Mouse (Mus musculus) megakaryocyte progenitor cell, adult 5-6 weeks (primary cell): ENCODE measurements around the gene Serpinf2. TPM values are rescaled to one million over a fixed set of nuclear protein-coding genes. Genes with fewer than 3 reads are reported as not detected.
A peak's percentile ranks its signal among the peaks of the same experiment; 100 is the strongest.
"Not testable (repeated sequence)": the region's sequence is repeated elsewhere in the genome, so short reads cannot be mapped to it uniquely, and the experiment has no call there.

ENCODE experiments used
- ATAC-seq: replicated peaks from 2 replicates; pipeline ENCODE4 v1.8.0; 2016; ENCODE audit warnings: mild to moderate bottlenecking, moderate TSS enrichment, inconsistent platforms; ENCODE audit not compliant: poor library complexity
- total RNA-seq, 2 experiments: library from RNA; stranded (forward) in 1 of 2; stranded (reverse) in 1 of 2; fragments of 157-497, 149-512 nt in 1 of 2; fragments of 200-1000 nt in 1 of 2; gene quantifications; 2 replicates each; pipeline versions ENCODE4 v1.2.3 to v1.2.4; 2015 to 2017

Gene Serpinf2
- total RNA-seq, 2 experiments from 2014 or later: 0.20 TPM; not detected in 1

DNA sequence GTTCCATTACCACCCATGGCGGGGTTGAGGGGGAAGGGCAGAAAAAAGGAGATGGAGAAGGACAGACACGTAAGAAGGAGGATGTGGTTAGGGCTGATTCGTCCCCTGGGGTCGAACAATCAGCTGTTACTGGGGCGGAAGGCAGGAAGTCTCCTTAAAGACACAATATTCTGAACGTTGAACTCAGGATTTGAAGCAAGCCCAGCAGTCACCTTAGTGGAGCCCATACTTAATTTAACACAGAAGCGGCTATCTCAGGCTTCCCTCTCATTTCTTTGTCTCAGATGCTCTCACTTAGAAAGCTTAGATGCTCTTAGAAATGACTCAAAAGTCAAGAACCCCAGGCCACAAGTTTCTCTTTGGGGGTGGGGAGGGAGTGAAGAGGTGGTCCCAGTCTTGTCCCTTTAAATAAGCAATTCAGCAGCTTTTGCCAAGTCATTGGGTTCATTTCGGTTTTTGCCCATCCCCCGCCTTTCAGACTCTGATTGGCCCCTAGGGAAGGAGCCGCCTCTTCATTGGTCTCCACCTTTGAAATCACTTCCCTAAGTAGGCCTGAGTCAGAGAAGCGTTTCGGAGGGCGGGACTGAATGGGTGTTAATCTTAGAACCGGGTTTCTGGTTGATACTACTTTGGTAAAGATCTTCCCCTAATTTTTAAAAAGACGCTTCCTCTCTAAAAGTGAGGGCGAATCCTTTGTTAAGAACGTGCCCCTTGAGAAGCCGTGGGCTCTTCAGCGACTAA, 20.9 kb upstream of the Serpinf2 start:
- ATAC-seq: peak; percentile 51

DNA sequence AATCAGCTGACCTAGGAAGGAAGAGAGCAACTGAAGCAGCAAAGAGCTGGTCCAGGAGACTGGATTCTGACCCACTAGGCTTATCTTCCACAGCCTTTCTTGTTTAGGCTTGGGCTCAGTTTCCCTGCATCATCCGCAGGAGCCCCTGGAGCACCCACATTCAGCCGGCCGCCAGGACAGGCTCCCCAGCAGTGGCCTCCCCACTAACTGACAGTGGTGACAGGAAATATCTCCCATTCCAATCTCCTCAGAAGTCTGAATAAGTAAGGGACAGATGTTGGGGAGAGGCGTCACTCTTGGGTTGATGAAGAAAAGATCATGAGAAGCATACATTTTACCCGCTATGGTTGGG, 20.3 kb upstream of the Serpinf2 start:
- no peak for ATAC-seq

DNA sequence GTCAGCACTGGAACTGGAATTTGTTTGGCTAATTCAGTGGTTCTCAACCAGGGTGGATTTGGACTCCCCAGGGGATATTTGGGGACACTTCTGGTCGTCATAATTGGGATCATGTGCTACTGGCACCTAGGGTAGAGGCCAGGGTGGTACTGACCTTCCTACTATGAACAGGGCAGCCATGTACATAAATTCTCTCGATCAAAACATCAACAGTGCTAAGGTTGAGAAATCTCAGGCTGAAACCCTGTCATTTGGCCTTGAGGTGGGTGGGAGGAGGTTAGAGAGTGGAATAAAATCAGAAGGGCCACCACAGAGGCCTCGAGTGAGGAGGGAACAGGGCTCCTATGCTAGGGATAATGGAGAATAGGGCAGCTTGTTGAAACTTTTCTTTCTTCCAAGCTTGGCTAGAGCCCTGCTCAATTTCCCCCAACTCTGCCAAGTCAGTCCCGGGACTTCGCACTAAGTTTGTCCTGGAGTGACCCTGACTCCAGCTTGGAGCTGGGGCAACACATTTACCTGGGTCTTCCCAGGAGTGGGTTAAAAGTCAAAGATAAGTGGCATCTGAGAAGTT, 19.8 kb upstream of the Serpinf2 start:
- no peak for ATAC-seq

DNA sequence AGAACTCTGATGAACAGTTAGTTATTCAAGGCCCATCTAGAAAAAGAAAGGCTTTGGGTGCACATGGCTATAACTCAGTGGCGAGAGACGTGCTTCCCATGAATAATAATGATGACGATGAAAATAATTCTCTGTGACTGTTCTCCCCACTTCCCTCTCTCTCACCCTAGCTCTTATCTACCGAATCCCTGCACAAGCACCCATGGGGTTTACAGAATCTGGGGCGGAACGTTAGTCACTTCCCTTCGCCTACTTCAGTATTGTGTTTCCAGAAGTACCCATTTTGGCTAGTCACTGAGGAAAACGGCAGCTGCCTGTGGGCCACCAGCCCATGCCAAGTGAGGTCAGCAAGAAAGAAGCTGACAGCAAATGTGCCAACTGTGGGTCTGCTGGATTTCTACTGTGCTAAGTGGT, 19.2 kb upstream of the Serpinf2 start:
- ATAC-seq: no peak; the same call in 1 of the 2 replicates

DNA sequence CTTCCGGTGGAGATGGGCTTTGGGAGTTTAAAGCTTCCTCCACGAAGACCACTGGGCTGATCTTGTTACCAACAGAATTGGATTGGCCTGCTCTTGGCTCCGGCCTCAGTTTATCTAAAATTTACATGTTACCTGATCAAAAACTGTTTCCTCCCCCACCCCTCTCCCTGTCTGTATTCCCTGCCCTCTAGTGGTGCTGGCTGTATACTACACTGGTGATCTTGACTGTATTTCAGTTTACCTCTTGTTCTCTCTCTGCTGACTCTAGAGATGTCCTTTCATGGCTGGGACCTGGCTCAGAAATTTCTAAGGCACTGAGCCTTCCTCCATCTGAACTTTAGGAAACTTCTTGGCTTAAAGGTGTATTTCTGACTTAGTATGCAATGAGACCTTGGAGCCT, 18.8 kb upstream of the Serpinf2 start:
- no peak for ATAC-seq

DNA sequence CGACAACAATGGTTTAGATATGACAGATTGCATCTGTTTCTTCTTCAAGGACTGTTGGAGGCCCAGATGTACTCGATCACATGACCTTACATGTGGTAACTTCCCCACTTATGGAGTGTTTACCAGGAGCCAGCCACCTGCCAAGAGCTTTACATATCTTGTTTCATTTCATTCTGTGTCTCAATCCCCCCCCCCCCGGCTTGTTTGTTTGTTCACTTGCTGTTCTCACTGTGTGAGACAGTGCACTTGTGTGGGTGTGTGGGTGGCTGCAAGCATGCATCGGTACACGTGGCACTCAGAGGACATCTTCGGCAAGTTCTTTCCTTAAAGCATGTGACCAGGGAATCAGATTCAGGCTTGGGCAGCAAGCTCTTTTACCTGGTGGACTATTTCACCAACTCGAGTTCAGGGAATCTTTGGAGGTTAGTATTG, 17.1 kb upstream of the Serpinf2 start:
- ATAC-seq: no peak

DNA sequence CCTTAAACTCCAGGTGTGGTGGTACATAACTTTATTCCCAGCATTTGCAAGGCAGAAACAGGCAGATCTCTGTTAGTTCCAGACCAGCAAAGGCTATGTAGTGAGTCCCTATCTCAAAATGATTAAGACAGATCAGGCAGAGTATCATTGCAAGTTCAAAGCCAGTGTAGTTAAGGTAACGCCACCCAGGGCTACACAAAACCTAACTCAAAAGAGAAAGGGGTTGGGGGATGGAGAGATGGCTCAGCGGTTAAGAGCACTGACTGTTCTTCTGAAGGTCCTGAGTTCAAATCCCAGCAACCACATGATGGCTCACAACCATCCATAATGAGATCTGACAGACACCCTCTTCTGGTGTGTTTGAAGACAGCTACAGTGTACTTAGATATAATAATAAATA, 16.6 kb upstream of the Serpinf2 start:
- not testable (repeated sequence) for ATAC-seq

DNA sequence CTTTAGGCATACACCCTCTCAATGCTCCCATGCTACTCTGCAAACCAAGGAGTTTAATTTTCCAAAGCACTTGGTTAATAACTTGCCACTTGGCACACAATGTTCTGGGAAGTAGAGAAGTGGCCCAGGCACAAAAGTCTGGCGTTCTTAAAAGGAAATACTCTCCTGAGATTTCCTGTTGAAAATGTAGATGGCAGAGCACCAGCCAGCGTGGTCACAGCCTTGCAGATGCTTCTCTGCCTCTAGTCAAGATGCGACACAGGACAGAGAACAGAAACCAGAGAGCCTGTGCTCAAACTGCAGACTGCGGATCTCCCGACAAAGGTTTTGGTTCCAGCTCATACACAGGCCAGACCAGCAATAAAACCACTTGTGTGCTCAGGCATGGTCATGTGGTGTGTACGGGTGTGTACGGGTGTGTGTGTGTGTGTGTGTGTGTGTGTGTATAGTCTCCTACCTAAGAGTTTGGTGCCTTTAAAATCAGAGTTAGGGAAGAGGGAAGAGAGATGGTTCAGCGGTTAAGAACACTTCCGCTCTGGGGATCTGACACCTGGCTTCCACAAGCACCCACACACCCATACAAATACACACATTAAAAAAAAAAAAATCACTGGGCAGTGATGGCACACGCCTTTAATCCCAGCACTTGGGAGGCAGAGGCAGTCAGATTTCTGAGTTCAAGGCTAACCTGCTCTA, 15.8 kb upstream of the Serpinf2 start:
- ATAC-seq: no peak

DNA sequence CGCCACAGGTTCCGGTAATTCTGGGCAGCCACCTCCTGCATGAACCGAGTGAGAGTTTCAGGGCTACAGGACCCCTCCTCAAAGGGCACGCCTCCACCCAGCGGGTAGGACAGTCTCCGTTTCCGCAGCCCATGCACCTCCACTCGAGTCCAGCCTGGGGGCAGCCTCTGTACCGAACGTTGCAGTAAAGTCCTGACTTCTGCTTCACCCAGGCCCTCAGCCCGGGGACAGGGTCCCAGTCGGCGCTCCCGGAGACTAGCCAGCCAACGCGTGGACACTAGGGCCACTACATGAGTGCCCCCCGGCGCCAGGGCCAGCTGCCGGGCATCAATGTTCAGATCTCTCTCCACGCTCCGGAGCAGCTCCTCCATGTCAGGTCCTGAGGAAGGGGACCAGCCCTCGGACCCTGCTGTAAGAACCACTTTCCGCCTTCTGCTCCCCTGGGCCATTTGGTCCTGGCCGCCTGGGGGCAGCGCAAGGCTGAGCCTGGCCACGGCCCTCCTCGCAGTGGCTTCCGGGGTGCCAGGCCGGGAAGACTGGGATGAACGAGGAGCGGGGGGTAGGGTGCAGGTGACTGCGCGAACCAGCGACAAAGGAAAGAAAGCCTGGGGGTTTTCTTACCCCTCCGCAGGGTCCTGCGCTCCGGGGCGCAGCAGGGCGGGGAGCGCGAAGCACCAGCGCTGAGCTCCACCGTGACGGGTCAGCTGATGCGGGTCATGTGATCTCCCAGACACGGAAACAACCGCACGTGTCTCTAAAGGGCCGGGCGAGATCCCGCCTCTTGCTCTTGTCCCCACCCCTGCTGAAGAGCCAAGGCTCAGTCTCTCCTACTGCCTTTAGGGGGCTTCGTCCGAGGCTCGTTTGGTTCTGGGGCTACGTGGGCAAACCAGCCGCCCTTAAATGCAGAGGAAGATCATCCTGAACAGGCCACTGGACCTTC, 14.9 kb upstream of the Serpinf2 start, which contains the start of gene Wdr81:
TSS of gene Wdr81 (minus strand) at position 727 of the 940 bp plus-strand sequence.
- ATAC-seq: peak; percentile 73

DNA sequence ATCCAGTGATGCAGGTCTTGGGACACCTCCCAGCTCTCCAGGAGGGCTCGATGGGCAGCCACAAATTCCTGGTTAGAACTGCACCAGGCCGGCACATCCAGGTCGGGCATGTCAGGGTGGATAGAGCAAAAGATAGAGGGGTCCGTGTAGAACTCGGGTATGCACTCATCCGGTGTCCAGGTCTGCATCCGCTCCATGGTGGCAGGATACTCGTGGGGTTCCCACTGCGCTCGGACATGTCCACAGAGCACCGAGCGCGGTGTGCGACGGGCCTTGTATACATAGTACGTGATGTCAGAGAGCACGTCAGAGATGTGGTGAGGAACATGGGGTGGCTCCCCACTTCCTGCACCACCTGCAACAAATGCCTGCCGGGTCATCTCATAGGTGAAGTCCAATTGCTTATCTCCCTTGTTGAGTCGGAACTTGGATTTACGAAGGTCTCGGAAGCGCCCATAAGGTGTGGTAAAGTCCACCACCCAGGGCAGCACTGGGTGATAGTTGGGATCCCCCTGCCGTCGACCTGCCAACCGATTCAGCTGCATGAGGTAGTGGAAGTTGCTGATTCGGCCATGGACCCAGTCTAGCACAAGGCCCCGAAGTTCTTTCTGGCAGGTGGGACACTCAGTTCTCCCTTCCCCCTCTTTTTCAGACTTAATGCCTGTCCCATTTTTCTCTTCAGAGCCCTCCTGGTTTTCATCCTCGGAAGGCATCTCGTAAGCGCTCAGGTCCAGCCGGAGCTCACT, 13.6 kb upstream of the Serpinf2 start:
- no peak for ATAC-seq

DNA sequence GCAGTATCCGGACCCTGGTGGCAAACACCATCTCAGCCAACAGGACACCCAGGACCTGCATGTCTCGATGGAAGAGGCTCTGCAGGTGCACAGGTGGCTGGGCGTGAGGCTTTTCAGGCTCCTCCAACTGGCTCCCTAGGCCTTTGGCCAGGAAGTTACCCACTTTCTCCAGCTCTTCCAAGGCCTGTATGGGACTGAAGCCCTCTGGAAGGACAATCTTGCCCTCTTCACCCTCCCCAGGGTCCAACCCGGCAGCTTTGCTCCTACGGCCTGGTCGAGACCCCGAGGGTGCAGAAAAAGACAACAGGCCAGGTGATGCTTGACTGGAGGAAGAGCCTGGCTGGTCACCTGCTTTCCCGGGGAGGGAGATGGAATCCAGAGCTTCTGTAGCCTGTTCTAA, 12.7 kb upstream of the Serpinf2 start:
- ATAC-seq: no peak

DNA sequence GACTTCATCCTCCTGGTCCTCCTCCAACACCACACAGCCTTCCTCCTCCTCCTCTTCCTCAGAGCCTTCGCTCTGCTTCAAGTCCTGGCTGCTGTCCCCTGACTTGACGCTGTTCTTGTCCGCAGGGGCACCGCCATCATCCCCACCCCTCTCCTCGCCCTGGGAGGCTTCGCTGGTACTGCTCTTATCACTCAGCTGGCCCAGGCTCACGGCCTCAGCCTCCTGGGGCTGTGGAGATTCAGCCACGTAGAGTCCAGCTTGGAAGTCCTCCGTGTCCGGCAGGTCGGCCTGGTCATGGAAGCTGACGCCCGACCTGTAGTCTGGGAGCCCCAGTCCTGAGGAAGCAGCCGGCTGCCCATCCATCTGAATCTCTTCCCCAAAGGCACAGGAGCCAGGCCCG, 11.5 kb upstream of the Serpinf2 start:
- ATAC-seq: no peak

DNA sequence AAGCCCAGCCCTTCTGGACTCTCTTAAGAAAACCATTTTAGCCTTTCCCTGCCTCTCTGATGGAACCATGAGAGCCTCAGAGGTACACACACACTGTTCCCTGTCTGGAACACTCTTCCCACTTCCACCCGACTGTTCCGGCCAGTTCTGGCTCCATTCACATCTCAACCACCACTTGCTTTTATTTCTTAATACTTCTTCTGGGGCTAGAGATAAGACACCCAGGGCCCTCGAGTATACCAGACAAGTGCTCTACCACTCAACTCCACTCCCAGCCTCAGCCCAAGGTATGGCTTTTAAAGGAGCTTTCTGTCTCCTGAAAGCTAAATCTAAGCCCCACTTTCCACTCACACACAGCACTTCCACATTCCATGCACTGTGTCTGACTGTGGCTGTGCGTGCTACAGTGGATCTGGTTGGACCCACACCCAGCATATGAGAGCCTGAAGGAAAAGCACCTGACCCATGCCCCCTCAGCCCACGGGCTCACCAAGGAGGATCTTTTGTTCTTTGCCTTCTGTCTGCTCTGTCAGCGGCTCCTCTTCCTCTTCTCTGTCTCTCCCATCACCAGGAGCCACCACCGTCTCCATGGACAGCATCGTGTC, 11.0 kb upstream of the Serpinf2 start:
- ATAC-seq: peak; percentile 46

DNA sequence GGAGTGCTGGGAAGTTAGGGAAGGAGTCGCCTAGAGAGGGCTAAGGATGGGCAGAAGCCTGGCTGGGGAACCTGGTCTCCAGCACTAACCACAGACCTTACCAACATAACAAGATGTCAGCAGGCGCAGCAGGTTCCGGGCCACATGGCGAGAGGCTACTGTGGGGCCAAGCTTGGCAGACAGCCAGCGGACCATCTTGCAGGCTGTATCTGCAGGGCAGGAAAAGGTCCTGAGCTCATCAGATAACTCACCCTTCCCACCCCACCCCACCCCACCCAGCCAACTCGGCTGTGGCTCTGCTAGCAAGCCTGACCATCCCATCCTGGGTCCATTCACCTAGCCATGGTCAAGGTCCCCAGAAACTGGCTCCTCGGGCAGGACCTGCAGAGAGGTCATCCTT, 10.3 kb upstream of the Serpinf2 start:
- ATAC-seq: peak; percentile 27

DNA sequence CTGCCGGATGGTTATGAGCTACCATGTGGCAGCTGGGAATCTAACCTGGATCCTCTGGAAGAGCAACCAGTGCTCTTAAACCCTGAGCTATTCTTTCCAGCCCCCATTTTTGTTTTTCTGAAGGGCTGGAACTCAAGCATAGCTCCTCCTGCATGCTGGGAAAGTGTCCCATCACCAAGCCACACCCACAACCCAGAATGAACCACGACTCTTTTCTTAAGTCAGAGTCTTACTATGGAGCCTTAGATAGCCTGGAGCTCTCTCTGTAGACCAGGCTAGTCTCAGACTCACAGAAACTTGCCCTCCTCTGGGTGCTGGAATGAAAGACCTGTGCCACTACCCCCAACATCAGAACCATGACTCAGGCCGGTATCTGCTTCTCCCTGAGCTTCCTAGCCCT, 9.2 kb upstream of the Serpinf2 start:
- no peak for ATAC-seq

DNA sequence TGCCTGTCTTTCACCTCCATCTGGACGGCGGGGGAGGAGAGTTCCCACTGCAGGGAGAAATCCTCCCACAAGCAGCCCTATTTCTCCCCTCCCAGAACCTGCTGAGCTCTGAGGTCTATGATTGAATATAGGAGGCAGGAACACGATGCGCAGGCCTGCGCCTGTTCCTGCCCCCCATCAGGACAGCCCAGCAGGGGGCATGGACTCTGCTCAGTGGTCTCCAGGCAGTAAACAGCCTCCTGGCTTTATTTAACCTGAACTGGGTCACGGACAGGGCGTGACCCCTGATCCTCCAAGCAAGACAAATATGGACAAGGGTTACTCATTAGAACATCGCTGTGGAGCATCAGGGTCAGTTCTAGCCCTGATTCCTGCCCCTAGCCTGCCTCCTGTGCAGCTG, 4.3 kb upstream of the Serpinf2 start:
- no peak for ATAC-seq

DNA sequence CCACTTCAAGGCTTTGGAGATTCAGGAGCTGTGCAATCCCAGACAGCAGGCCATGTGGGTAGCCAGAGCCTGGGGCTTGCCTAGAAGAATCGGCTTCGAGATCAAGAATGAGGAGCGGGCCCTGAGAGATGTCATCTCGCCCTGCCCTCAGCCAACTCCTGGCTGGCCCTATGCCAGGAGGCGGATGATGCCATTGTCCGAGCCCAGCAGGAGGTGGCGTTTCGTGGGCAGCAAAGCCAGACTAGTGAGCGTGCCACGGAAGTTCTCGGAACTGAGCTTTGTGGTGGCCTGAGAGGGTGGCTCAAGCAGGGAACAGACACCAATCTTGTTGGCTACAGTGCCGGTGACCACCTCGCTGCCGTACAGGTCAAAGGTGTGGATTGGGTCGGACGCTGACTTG, 2.2 kb upstream of the Serpinf2 start:
- no peak for ATAC-seq

DNA sequence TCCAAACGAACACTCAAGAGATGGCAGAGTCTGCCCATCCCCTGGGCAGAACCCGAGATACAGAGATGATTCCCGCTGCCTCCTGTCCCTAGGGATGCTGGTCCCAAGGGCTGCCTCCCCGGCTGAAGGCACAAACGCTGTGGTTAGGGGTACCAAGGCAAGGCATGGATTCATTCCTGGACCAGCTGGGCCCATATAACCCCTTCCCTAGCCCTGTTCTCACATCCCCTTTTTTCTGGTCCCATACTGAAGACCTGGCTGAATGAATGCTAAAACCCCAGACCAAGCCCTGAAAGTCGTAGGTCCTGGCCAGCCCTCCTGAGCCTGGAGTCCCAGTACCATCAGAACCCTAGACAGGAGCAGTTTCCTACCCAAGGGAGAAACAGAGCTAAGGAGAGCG, 1.6 kb upstream of the Serpinf2 start:
- no peak for ATAC-seq

DNA sequence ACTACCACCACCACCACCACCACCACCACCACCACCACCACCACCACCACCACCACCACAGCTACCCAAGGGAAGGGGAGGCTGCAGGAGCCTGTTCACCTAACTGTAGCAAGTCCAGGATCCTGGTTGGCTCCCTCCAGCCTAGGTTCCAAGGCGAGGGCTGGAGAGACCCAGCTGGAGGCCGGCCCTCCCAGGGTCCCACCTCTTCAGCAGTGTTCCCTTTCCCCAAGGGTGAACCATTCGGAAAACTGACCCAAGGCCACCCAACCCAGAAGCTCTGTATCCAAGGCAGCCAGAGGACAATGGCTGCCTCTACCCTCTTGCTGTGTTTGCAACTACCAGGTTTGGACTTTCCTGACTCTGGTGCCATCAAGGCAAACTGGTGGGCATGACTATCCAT, 560 bp upstream of the Serpinf2 start:
- ATAC-seq: no peak

DNA sequence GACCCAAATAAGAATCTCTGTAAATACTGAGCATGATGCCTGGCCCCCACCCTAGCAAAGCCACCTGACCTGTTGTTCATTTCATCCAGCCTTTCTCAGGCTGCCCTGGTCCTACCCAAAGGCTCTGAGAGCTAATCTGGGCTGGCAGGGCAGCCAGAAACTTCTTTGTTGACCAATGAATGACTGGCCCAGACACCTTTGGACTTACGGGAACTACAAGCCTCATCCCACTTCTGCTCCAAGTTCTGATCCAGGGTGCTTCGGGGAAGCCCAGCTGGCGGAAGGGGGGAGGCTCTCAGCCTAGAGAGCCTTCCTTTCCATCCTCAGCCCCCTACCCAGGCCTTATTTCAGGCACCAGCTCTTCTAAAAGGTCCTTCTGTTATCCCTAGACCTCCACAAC, 587 bp downstream of the Serpinf2 start:
- ATAC-seq: no peak
